ENCODE assay signal across 8 mouse cellular contexts in genomic region chr11:117826164-117826563, GRCm38 (mm10). TPM values are rescaled to one million over a fixed set of nuclear protein-coding genes. Genes with fewer than 3 reads are reported as not detected.
DNase-seq lines count a peak whose midpoint lies in the region; ATAC-seq lines count a peak whose summit lies in the region.

No protein-coding gene starts in this region.

- peak; percentile 37 for DNase-seq in adrenal gland, adult 2 months
- DNase-seq in adrenal gland, adult 18-20 months (ENCODE audit: low spot score in 2 of 2) = no peak
- peak; percentile 85 for DNase-seq in 3T3-L1 (ENCODE audit: low read depth, low spot score)
- DNase-seq in liver, embryonic 11.5 days (ENCODE audit: low spot score) = no peak
- DNase-seq in layer of hippocampus, postnatal 36 days = no peak
- DNase-seq in T-cell, adult 2 months (ENCODE audit: low spot score) = no peak
- DNase-seq in spleen, adult 12 weeks (ENCODE audit: low spot score) = no peak

- H3K4me2 ChIP-seq in forebrain, embryonic 12.5 days = peak overlapping the region; percentile 81
- H3K4me2 ChIP-seq in liver, embryonic 11.5 days = peak overlapping the region; percentile 98

- H3K9me3 ChIP-seq in forebrain, embryonic 12.5 days = no peaks in the 10 kb centered on the region
- H3K9me3 ChIP-seq in liver, embryonic 11.5 days (ENCODE audit: control insufficient read depth, low read length) = no peaks in the 10 kb centered on the region

- peaks cover 24% of the 10 kb centered on the region for H3K36me3 ChIP-seq in forebrain, embryonic 12.5 days (replicated peaks)
- H3K36me3 ChIP-seq in liver, embryonic 11.5 days (ENCODE audit: control insufficient read depth, insufficient read depth, low read length) = peaks cover 26% of the 10 kb centered on the region

- peak overlapping the region; percentile 74 for H3K9ac ChIP-seq in forebrain, embryonic 12.5 days
- H3K9ac ChIP-seq in liver, embryonic 11.5 days (ENCODE audit: low read depth, low read length) = peak overlapping the region; percentile 97

- no peaks in the 10 kb centered on the region for H3K27me3 ChIP-seq in forebrain, embryonic 12.5 days
- H3K27me3 ChIP-seq in liver, embryonic 11.5 days (replicated peaks; ENCODE audit: control insufficient read depth, insufficient read depth, low read length) = no peaks in the 10 kb centered on the region

- H3K4me1 ChIP-seq in forebrain, embryonic 12.5 days = peaks cover 64% of the 10 kb centered on the region
- H3K4me1 ChIP-seq in liver, embryonic 11.5 days (replicated peaks; ENCODE audit: control insufficient read depth, insufficient read depth, low read length) = peaks cover 66% of the 10 kb centered on the region

- peak overlapping the region; percentile 95 for H3K27ac ChIP-seq in forebrain, embryonic 12.5 days
- peak overlapping the region; percentile 95 for H3K27ac ChIP-seq in liver, embryonic 11.5 days (ENCODE audit: low read depth, low read length)

- H3K4me3 ChIP-seq in forebrain, embryonic 12.5 days (replicated peaks) = peak overlapping the region; percentile 61
- H3K4me3 ChIP-seq in liver, embryonic 11.5 days (ENCODE audit: low read depth, low read length) = peak overlapping the region; percentile 68

- peak; percentile 49 for ATAC-seq in forebrain, embryonic 12.5 days (ENCODE audit: low FRiP score)
- no peak for ATAC-seq in liver, embryonic 11.5 days (replicated peaks; ENCODE audit: low FRiP score)

- WGBS in forebrain, embryonic 12.5 days = 6% methylated on average over 5 of the region's 5 CpGs
- 30% methylated on average over 5 of the region's 5 CpGs for WGBS in liver, embryonic 11.5 days

RNA-seq across cellular contexts. Expression of gene Tk1, which starts 0.3 kb away (rescaled TPM):
- total RNA-seq in adrenal gland, adult 2 months (2021) = 1 to 10 TPM; 2.2 to 3.1 TPM
- polyA plus RNA-seq in adrenal gland, adult 2 months (2012; rRNA removed) = 8.6 and 10.2 TPM in 2 replicates
- 1 to 10 TPM; 2.2 to 3.8 TPM for total RNA-seq in adrenal gland, adult 18-20 months (2021)
- polyA plus RNA-seq in forebrain, embryonic 12.5 days (2016; fragmentation: Nextera tagmentation; extraction: Ambion mirVana) = 110 and 115 TPM in 2 replicates
- polyA plus RNA-seq in liver, embryonic 11.5 days (2014; fragmentation: Nextera tagmentation; extraction: Ambion mirVana) = 185 and 192 TPM in 2 replicates
- under 1 TPM; 0.88 to 0.97 TPM for total RNA-seq in layer of hippocampus, postnatal 36 days (2021)

RNA-seq across cellular contexts. Expression of gene Afmid, which starts 0.4 kb away (rescaled TPM):
- 1 to 10 TPM; 5.5 to 6.8 TPM for total RNA-seq in adrenal gland, adult 2 months (2021)
- polyA plus RNA-seq in adrenal gland, adult 2 months (2012; rRNA removed) = 9.3 and 9.6 TPM in 2 replicates
- 1 to 10 TPM; 4.7 to 6.1 TPM for total RNA-seq in adrenal gland, adult 18-20 months (2021)
- 5.6 and 5.9 TPM in 2 replicates for polyA plus RNA-seq in forebrain, embryonic 12.5 days (2016; fragmentation: Nextera tagmentation; extraction: Ambion mirVana)
- 8.4 and 11.1 TPM in 2 replicates for polyA plus RNA-seq in liver, embryonic 11.5 days (2014; fragmentation: Nextera tagmentation; extraction: Ambion mirVana)
- 1 to 10 TPM; 3.8 to 4.0 TPM for total RNA-seq in layer of hippocampus, postnatal 36 days (2021)

RNA-seq across cellular contexts. Expression of gene Gm20708, which starts 16.7 kb away (rescaled TPM):
- total RNA-seq in adrenal gland, adult 2 months (2021) = 1 to 10 TPM in 1 of 2 experiments, under 1 TPM in 1; 0.59 to 1.0 TPM
- polyA plus RNA-seq in adrenal gland, adult 2 months (2012; rRNA removed) = 0.08 TPM in 1 of 2 replicates, not detected in the other
- under 1 TPM in 1 of 2 experiments, not detected in 1; 0.80 TPM for total RNA-seq in adrenal gland, adult 18-20 months (2021)
- polyA plus RNA-seq in forebrain, embryonic 12.5 days (2016; fragmentation: Nextera tagmentation; extraction: Ambion mirVana) = 0.15 and 0.56 TPM in 2 replicates
- polyA plus RNA-seq in liver, embryonic 11.5 days (2014; fragmentation: Nextera tagmentation; extraction: Ambion mirVana) = 0.21 and 0.80 TPM in 2 replicates
- total RNA-seq in layer of hippocampus, postnatal 36 days (2021) = 1 to 10 TPM; 1.5 to 1.7 TPM

RNA-seq across cellular contexts. Expression of gene Syngr2, which starts 16.7 kb away (rescaled TPM):
- total RNA-seq in adrenal gland, adult 2 months (2021) = 10 to 100 TPM; 77.3 to 95.7 TPM
- 171 and 220 TPM in 2 replicates for polyA plus RNA-seq in adrenal gland, adult 2 months (2012; rRNA removed)
- 100 to 1,000 TPM in 1 of 2 experiments, 10 to 100 TPM in 1; 65.4 to 101 TPM for total RNA-seq in adrenal gland, adult 18-20 months (2021)
- polyA plus RNA-seq in forebrain, embryonic 12.5 days (2016; fragmentation: Nextera tagmentation; extraction: Ambion mirVana) = 20.6 and 25.5 TPM in 2 replicates
- 92.1 and 99.4 TPM in 2 replicates for polyA plus RNA-seq in liver, embryonic 11.5 days (2014; fragmentation: Nextera tagmentation; extraction: Ambion mirVana)
- total RNA-seq in layer of hippocampus, postnatal 36 days (2021) = 10 to 100 TPM; 10.4 to 16.9 TPM

RNA-seq across cellular contexts. Expression of gene Birc5, which starts 22.9 kb away (rescaled TPM):
- total RNA-seq in adrenal gland, adult 2 months (2021) = 1 to 10 TPM; 1.1 to 2.8 TPM
- 2.1 and 2.6 TPM in 2 replicates for polyA plus RNA-seq in adrenal gland, adult 2 months (2012; rRNA removed)
- 1 to 10 TPM in 1 of 2 experiments, under 1 TPM in 1; 0.61 to 1.2 TPM for total RNA-seq in adrenal gland, adult 18-20 months (2021)
- 282 and 293 TPM in 2 replicates for polyA plus RNA-seq in forebrain, embryonic 12.5 days (2016; fragmentation: Nextera tagmentation; extraction: Ambion mirVana)
- polyA plus RNA-seq in liver, embryonic 11.5 days (2014; fragmentation: Nextera tagmentation; extraction: Ambion mirVana) = 430 and 440 TPM in 2 replicates
- 1 to 10 TPM in 1 of 2 experiments, under 1 TPM in 1; 0.77 to 1.4 TPM for total RNA-seq in layer of hippocampus, postnatal 36 days (2021)

Comparison
In these comparisons a context has a peak if more than half of its experiments do, and no peak if none do; other contexts are left out.
1. DNase-seq: peak in adrenal gland, adult 2 months (single experiment) and 3T3-L1 (single experiment); none in adrenal gland, adult 18-20 months (0 of 2), liver, embryonic 11.5 days (single experiment), layer of hippocampus, postnatal 36 days (0 of 2), T-cell, adult 2 months (single experiment) and spleen, adult 12 weeks (single experiment).